Mouse (Mus musculus) 3134 (cell line): ENCODE results near the gene Pla2r1.

Source experiments
- DNase-seq: peaks from one replicate; pipeline ENCODE4 v3.0.0-alpha.2; 2011; ENCODE audit warnings: low spot score; ENCODE audit not compliant: insufficient read length; ENCODE audit errors: extremely low read depth

The Pla2r1 gene

DNA sequence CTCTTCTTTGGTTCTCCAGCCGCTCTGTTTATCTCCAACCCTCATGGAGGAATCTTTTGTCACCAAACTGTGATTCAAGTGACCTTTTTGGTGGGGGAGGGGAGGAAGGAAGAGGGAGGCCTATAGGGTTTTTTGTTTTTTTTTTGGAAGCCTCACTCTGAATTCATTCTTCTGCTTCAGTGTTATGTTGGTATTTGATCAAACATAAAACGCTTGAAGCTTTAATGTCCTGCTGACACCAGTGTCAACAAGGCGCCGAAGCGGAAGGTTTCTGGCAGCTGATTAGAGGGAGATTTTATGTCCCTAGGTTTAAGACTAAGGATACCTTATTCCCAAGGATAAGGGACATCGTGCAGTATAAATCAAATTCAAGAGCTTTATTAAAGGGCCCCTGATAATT lies 143.9 kb downstream of the Pla2r1 start:
- no peak for DNase-seq

DNA sequence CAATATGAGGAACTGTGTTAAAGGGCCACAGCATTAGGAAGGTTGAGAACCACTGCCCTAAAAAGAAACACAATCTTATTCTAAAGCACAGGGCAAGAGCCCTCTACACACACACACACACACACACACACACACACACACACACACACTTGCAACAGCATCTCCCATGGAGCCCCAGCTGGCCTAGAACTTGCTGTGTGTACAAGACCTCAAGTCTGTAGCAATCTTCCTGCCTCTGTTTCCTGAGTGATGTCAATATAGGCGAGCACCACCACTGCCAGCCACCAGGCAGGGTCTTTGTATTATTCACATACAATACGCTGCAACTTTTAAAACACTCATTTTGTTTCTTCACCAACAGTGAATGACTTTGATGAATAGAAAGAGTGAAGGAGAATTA lies 145.7 kb downstream of the Pla2r1 start:
- no peak for DNase-seq

DNA sequence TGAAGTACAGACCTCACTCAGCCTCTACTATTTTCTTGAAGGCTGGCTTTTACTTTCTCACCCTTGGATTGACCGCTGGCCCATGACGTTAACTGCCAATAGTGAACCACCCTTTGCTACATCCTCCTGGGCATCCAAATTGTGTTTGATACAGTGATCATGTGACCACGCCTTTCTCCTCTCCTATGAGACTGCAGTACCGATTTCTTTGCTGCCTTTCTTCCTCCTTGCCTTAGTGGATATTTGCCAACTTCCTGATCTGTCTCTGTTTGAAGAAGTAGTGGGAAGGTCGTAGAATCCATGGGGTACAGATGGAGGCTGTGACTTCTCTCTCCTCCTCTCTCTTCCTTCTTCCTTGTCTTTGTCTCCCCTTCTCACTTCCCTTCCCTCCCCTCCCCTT lies 147.7 kb downstream of the Pla2r1 start:
- DNase-seq: no peak

DNA sequence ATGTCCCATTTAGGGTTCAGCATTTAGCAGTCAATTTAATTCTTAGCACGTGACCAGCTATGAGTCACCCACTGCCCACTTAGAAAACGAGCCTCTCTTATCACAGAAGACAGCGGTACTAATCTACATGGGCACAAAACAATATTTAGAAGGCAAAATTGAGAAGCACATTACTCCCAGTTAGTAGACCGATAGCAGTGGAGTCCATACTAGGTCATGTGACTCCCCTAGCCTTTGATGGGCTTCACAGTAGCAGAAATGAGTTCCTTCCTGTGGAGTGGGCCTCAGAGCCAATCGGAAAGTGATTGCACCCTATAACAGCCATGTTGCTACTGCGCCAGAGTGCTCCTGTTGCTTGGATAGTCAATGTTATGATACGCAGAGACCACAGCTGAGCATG lies 148.3 kb downstream of the Pla2r1 start:
- no peak for DNase-seq

DNA sequence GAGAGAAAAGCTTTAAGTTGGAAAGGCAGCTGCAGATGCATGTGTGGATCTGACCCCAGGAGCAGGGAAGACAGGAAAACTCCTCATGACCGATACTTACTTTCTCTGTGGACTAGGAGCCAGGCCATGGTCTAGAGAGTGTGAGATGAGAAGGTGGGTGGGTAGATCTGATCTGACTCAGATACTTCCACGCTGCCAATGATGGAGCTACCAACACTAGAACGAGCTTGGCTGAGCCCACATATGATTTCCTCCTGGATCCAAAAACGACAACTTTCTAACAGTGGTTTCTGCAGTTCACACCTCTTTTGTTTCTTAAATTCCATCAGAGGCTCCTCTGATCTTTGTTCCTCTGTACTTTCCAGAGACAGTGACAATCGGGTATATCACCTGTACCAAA lies 151.4 kb downstream of the Pla2r1 start:
- no peak for DNase-seq

DNA sequence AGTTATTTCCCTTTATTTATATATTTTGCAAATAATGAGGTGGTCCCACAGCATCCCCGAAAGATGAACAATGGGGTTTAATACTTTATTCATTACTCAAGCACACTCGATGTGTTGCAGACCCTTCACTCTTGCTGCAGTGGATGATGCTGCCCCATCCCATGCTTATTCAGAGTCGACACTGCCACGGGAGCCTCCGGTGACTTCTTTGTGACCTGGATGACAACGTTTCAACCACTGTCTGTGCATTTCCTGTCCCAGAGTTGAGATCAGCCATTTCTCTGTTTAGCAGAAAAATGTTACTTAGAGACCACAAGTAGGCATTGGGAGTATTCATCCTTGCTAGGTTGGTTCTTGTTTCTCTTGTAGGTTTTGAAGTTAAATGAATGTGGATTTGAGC lies 159.3 kb downstream of the Pla2r1 start:
- no peak for DNase-seq

DNA sequence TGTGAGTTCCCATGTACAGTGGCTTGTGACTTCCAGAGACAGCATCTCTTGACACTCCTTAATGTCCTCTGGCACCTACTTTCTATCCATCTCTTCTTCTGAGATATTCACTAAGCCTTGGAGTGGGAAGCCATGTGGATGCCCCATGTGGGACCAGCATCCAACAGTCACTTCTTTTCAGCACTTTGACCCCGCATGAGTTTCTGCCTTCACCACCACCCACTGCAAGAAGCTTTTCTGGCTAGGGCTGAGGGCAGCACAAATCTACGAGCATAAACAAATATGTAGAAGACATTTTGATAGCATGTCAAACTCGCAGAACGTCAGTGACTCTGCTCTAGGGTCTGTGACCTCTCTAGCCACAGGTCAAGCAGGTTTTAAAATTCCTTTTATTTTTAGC lies 160.8 kb downstream of the Pla2r1 start:
- DNase-seq: no peak

DNA sequence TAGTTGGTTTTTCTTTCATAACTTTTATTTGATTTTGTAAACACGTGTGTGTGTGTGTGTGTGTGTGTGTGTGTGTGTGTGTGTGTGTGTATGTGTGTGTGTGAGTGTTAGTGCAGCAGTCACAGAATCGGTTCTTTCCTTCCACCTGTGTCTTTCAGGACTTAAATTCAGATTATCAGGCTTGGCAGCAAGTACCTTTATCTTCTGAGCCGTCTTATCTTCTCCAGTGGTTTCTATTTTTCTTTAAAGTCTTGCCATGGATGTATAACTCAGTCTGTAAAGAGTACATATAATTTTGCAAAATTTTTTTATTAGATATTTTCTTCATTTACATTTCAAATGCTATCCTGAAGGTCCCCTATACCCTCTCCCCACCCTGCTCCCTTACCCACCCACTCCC lies 165.7 kb downstream of the Pla2r1 start:
- DNase-seq: no peak

DNA sequence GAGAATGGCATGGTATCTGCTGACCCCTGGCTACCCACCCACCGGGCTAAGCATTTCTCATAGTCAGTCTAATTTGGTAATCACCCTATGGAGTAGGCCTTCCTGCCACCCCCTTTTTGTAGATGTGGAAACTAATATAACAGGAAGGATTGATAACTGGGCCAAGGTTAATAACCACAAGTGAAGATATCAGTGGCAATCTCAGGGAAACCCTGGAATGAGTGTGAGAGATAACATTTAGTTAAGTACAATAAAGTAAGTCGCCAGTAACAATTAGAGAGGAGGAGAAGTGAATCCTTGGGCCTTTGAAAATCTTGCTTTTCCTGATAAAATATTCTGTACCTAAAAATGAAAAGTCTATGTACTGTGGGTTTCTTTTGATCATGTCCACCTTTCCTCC lies 166.3 kb downstream of the Pla2r1 start:
- DNase-seq: no peak

DNA sequence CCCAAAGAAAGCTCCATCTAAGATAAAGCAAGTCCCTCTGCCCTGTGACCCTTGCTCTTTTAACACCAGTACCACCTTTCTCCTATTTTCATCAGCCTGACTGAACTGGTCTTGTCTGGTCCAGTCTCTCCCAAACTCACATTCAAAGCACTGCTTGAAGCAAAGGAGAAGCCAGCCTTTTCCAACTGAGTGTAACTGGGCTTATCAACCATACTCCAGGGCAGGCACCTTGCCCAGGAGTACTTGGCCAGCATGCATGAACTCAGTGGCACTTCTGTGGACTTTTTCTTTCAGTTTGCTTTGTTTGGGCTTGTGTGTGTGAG lies 168.4 kb downstream of the Pla2r1 start:
- DNase-seq: no peak

DNA sequence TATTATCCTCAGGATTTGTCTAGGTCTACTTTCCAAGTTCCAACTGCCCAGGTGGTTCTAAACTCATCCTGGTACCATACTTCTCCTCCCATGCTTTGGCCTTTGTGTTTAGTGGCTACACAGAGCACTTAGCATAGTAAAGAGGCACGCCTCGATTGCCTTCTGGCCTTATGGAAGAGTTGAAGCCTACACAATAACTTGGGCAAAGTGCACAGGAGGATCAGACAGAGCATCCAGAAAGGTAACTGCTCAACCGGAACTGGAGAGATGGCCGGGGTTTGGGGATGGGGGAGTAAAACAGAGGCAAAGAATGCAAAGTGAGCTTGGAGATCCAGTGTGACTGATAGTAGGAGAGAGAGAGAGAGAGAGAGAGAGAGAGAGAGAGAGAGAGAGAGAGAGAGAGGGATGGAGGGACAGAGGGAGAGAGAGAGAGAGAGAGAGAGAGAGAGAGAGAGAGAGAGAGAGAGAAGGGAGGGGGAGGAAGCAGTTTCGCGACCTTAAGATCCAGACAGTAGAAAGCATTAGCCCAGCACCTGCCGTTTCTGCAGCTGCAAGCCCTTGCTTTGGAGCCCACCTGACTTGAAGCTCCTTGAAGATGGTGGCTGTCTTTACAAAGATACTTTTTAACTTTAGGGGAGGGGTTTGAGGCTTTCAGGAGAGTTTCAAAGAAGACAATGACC lies 168.9 kb downstream of the Pla2r1 start:
- DNase-seq: no peak

DNA sequence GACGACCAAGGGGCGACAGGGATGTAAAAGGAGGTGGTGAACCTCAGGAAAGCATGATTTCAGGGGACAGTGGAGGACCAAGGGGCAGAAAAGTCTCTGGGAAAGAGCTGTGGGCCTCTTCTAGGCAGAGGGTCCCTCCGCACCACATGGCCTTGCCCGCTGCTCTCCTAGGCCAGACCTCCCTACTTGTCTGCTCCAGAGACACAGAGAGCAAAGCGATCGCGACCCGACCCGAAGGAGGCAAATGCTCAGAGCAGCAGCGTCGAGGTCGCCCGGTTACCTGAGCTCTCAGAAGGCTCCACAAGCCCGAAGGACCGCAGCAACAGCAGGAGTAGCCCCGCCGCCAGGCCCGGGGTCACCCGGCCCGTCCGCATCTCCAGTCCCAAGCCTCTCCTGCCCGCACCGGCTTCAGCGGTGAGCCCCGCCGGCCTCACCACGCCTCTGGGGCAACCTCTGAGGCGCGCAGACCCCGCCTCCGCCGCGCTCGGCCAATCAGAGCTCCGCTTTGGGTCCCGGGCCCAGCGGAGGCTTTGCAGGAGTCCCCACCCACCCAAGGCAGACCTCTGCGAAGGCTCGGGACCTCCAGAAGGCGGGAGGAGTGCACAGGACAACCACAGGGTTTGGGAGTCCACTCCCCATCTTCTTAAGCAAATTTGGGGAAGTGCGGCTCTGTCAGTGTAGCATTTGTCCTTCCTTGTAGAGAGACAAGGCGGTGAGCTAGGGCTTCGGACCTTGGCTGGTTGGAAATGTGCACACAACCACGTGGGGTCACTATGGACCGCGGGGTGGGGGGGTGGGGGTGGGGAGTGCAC lies 170.0 kb downstream of the Pla2r1 start, which contains the start of gene Ly75:
TSS of gene Ly75 (minus strand) at position 446 of the 812 bp plus-strand sequence.
- peak; percentile 91 for DNase-seq

DNA sequence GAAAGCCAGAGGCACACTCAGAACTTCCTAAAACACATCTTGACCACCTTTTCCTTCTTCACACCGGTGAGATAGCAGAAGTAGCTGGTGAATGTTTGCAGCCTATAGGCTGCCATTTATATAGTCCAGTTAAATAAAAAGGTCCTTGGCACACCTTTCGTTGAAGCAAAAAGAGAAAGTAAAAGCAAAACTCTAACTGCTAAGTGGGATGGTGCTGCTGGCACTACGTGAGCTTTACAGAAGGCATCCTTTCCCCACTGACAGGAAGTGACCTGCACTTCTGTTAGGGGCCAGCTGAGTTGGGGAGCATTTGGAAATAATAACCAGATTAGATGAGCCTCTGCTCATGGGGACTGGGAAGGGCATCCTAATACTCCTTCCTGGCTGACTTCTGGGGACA lies 170.8 kb downstream of the Pla2r1 start:
- peak; percentile 11 for DNase-seq

DNA sequence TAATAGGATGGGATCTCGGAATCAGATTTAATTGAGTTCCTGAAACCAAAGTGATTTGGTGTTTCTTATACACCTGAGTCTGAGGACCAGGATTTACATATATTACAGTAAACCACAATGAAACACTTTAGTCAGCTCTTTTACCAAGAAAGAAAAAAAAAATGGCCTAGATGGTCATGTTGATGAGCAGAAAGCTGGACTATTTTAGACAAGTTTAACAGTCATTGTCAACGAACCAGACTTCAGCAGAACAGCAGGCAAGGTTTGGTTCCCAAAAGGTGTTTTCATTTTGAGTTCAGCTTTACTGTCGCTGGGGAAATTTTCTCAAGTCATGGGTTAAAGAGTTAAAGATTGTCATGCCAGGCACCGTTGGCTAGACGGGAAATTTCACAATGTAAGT lies 175.8 kb downstream of the Pla2r1 start:
- DNase-seq: no peak

DNA sequence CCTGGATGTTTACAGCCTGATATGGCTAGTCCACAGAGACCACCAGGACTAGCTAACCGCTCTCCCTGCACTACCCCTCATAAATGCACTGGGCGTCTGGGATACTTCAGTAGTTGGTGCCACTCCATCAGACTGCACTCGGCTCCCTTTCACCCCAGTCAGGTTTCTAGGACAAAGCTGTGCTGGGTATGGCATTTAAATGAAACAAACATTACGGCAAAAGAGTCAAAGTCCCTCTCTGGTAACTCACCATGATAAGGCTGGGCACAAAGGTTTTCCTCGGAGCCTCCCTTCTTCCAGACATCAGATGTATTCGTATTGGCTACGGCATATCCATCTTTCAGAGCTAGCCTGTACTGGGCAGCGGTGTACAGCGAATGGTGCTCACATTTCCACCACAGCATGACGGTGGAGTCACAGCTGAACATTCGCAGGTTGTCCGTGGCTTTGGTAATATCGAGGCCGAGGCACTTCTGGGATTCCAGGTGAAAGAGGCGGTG lies 177.4 kb downstream of the Pla2r1 start:
- no peak for DNase-seq

DNA sequence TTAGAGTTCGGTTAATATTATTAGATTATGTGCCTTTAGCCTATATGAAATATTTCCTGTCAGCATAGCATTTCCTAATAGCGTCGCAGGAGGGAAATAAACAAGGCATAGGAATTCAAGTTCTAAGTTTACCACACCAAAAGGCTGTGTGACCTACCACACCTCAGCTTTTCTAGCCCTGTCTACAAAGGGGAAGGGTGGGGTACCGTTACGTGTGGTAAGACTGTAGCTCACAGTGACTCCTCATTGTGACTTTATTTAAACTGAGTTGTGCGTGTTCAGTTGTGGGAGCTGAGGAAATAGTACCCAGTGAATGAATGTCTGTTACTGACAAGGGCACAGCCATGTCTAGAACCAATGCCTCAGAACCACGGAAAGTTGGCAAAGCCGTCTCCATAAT lies 178.0 kb downstream of the Pla2r1 start:
- DNase-seq: no peak

DNA sequence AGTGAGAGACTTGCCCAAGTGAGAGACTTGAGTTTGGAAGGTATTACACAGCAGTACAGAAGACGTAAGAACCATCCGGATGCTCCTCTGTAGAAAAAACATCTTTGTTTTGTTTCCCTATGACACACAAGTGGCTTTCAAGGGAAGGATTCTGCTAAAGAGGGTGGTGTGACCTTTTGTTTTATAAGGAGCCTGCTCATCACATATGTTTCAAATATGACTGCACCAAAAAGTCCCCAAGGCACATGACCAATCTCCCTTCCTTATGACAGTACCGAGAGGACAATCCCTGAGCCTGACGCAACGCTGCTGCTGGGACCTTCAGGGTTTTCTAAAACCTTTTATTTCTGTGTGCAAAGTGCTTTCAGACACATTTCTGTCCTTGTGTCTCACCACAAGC lies 182.9 kb downstream of the Pla2r1 start:
- no peak for DNase-seq

DNA sequence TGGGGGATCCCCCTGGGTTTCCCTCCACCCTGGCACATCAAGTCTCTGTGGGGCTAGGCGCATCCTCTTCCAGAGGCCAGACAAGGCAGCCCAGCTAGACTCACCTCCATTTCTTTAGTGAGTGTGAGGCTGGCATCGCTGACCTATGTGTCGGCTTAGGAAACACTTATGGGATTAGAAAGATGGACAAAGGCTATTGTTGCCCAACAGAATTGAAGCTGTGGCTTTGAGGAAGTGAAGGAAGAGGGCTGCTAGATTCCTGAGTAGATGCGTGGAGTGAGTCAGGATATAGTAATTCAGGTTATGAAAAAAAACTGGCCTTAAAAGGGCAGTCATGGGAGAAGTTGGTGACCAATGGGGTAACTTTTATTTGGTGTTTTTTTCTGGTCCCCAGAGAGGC lies 183.7 kb downstream of the Pla2r1 start:
- DNase-seq: peak; percentile 60

DNA sequence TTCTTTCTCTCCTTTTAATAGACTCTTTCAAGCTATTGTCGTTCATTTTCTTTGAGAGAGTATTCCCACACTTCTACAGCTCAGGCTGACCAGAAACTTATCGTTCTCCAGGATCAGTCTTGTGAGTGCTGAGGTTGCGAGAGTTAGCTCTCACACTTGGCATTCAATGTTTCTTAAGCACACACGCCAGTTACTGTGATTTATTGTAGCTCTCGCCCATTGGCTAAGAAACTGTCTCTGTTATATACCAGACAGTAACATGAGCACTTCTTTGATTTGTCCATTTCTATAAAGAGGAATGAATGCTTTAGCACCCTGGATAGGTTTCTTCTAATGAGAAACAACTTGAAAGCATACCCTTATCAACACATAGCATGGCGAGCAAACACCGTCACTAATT lies 185.2 kb downstream of the Pla2r1 start:
- no peak for DNase-seq
